Mouse (Mus musculus) bone marrow, adult 2 months (tissue): ENCODE measurements around the gene Rmnd5b. TPM values are rescaled to one million over a fixed set of nuclear protein-coding genes. Genes with fewer than 3 reads are reported as not detected.
"Not testable (repeated sequence)": the region's sequence is repeated elsewhere in the genome, so short reads cannot be mapped to it uniquely, and the experiment has no call there.

Source experiments
- H3K27ac ChIP-seq: fragments of 200-500 bp; 2 replicates; pipeline ENCODE4 v1.5.1; 2012; ENCODE audit warnings: low read depth, mild to moderate bottlenecking, control low read depth, inconsistent platforms, low read length; ENCODE audit not compliant: control insufficient read depth, poor library complexity, insufficient read depth
- H3K4me1 ChIP-seq: fragments of 200-500 bp; 2 replicates; pipeline ENCODE4 v1.6.1; 2011; ENCODE audit warnings: low read length; ENCODE audit not compliant: control insufficient read depth, insufficient read depth
- H3K4me3 ChIP-seq: fragments of 200-500 bp; replicated peaks from 2 replicates; pipeline ENCODE3; 2011; ENCODE audit warnings: mild to moderate bottlenecking, low read depth, low read length, control low read depth; ENCODE audit not compliant: control insufficient read depth
- CTCF ChIP-seq: fragments of 200-500 bp; IDR thresholded peaks from 2 replicates; pipeline ENCODE4 v1.5.1; 2011; ENCODE audit warnings: low read length, control low read depth; ENCODE audit not compliant: control insufficient read depth, insufficient read depth
- POLR2A ChIP-seq: fragments of 200-500 bp; IDR thresholded peaks from 2 replicates; pipeline ENCODE4 v1.6.1; 2011; ENCODE audit warnings: low read depth, mild to moderate bottlenecking, control low read depth, low read length, borderline replicate concordance; ENCODE audit not compliant: control insufficient read depth
- WGBS: fragments of 180-500 bp; shearing (Covaris S2); methylation state at CpG from one replicate; pipeline ENCODE4 v1.1.7; 2018; 5-methylcytosine and 5-hydroxymethylcytosine counted together
- polyA plus RNA-seq: library from polyadenylated mRNA; stranded (reverse); fragments of >200 nt; gene quantifications from 2 replicates; pipeline ENCODE4 v1.2.4, GENCODE M21; 2011; ENCODE audit warnings: low replicate concordance; ENCODE audit not compliant: missing spikeins, insufficient read depth, insufficient read length

Rmnd5b gene
- polyA plus RNA-seq, 1 experiment, result 19.3 TPM

DNA sequence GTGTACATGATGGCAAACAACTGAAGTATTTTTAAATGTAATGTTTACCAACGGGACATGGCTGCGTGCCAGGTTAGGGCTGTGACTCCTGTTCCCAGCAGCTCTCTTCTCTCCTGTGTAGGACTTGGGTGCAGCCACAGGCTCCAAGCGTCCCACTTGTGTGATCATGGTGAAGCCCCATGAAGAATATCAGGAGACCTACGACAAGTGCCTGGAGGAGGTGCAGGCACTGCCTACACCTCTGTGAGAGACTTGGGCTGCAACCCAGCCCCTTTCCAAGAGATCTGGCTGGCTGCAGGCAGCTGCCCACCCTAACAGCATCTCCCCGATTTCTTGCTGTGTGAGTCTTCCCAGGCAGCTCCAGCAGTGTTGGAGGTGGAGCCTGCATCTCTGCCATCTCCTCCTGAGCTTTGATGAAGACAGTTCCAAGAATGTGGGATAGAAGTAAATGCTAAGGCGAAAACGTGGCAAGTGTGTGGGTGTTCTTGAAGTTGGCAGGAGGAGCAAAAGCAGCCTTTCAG lies 12.7 kb downstream of the Rmnd5b start:
- Histone ChIP-seq H3K4me1 (peaks cover 3% of the 10 kb centered on the region), H3K27ac (no peak overlapping the region), H3K4me3 (no peak overlapping the region)
- WGBS, result 81% methylated on average over 7 of the region's 7 CpGs
- no peak for TF ChIP-seq POLR2A

DNA sequence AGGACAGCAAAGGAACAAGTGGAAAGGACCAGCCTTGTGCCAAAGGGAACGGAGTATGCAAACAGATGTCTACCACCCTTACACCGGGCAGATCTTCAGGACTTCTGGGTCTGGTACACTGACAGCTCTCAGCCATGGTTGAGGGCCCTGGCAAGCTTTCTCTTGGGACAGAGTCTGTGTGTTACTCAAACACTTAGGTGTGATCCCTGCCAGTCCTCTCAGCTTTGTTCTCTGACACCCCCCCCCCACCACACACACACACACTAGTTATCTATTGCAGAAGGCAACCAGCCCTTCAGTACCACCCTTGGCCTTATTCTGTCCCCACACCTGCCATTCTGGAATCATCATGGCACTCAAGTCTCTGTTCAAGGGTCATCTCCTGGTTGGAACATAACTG lies 13.9 kb downstream of the Rmnd5b start:
- TF ChIP-seq CTCF, result no peak
- no peak for TF ChIP-seq POLR2A
- Histone ChIP-seq H3K4me3 (no peak overlapping the region), H3K27ac (no peak overlapping the region), H3K4me1 (peaks cover 3% of the 10 kb centered on the region)
- 81% methylated on average over 2 of the region's 2 CpGs for WGBS

DNA sequence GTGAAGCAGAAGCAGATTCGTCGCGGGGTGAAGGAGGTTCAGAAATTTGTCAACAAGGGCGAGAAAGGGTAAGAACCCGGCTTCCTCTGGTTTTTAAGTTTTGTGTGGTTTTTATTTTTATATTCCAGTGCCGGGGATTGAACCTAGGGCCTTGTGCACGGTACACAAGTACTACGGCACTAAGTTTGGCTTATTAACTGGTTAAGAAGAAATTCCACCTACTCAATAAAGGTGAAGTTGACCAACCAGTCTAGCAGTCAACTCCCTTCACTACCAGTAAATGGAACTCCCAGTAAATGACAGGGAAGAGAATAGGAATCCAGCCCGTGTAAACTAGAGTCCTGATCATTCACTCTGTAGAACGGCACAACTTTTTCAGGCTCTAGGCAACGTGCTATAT lies 15.6 kb downstream of the Rmnd5b start:
- peak overlapping the region; percentile 64 for H3K27ac ChIP-seq
- H3K4me3 ChIP-seq, result peak overlapping the region; percentile 93
- WGBS, result under 1% methylated on average over 11 of the region's 11 CpGs
- peaks cover 4% of the 10 kb centered on the region for H3K4me1 ChIP-seq
- TF ChIP-seq CTCF (no peak), POLR2A (no peak)

DNA sequence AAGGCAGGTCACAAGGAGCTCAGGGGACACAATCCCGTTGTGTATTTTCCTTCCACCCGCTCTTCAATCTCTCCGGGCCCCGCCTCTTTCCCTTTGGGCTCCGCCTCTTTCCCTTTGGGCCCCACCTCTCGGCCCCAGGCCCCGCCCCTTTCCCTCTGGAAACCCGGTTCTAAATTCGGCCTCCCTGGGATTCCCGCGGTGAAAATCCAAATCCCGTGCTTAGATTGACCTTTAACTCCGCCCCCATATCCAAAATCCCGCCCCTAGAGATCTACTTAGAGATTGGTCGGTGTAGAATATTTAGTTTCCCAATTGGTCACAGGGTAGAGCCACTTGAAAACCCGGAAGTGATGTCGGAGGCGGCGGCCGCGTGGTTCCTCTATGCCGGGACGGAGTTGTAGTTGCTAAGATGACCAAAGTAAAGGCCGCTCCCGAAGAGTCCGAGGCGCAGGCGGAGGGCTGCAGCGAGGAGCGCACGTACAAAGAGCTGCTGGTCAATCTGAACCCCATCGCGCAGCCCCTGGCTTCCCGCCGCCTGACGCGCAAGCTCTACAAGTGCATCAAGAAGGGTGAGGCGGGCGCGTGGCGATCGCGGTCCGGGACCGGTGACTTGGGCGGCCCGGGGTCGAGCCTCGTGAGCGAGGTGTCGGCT lies 16.2 kb downstream of the Rmnd5b start, which contains the start of gene Nhp2:
Nhp2 (plus strand) TSS at position 327 of the 652 bp plus-strand sequence.
- H3K4me1 ChIP-seq, result peaks cover 4% of the 10 kb centered on the region

DNA sequence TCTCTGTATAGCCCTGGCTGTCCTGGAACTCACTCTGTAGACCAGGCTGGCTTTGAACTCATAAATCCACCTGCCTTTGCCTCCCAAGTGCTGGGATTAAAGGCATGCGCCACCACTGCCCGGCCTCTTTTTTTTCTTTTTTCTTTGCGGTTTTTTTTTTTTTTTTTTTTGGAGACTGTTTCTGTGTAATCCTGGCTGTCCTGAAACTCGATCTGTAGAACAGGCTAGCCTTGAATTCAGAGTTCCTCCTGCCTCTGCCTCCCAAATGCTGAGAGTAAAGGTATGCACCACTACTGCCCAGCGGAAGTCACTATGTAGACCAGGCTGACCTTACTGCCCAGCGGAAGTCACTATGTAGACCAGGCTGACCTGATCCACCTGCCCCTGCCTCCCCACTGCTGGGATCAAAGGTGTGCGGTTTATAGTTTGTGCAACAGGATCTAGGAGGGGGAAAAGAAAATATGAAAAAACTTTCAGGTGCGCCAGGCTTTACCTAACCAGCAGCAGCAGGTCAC lies 16.7 kb downstream of the Rmnd5b start:
- 23% methylated on average over 8 of the region's 8 CpGs for WGBS
- Histone ChIP-seq H3K27ac (peak overlapping the region; percentile 8; the same call in 1 of the 2 replicates), H3K4me1 (peaks cover 4% of the 10 kb centered on the region), H3K4me3 (peak overlapping the region; percentile 66)
- TF ChIP-seq POLR2A (no peak), CTCF (no peak)

More for the DNA sequence above, 16.2 kb downstream of the Rmnd5b start, which contains the start of gene Nhp2:
- H3K4me3 ChIP-seq, result peak within 1 kb of the TSS; percentile 93
- under 1% methylated on average over 51 of the region's 51 CpGs for WGBS
- peak within 1 kb of the TSS; percentile 64 for H3K27ac ChIP-seq
- TF ChIP-seq CTCF (no peak), POLR2A (no peak; the same call in 1 of the 2 replicates)

DNA sequence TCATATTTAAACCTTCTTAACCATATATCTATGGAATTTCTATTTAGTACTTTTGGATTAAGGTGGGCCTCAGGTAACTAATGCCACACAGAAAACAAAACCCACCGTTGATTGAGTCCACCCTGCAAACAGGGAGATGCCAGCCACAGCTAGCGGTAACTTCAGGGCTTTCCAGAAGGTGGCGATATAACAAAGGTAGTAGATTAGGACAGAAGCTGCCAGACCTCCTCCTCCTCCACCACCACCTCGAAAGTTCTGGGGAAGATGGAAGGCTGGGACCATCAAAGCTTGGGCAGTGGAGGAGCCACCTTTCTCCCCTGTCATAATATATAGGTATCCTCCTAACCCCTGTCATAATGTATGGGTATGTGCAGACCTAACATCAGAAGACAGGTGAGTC lies 18.0 kb downstream of the Rmnd5b start:
- Histone ChIP-seq H3K27ac (no peak overlapping the region), H3K4me3 (no peak overlapping the region), H3K4me1 (peaks cover 4% of the 10 kb centered on the region)
- WGBS, result under 1% methylated on average over 4 of the region's 4 CpGs
- TF ChIP-seq POLR2A, result no peak
- TF ChIP-seq CTCF, result peak; percentile 76

DNA sequence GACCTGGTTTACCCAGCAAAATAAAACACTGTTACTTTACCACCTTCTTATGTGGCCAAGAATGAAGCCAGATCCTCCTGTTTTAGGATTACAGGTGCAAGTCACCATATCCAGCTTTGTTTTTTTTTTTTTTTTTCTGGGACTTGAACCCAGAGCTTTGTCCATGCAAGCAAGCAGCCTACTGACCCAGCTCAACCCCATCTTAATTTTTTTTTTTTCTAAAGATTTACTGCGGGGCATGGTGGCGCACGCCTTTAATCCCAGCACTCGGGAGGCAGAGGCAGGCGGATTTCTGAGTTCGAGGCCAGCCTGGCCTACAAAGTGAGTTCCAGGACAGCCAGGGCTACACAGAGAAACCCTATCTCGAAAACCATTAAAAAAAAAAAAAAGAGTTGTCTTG lies 19.6 kb downstream of the Rmnd5b start:
- 85% methylated on average over 7 of the region's 7 CpGs for WGBS
- H3K4me1 ChIP-seq, H3K27ac ChIP-seq, H3K4me3 ChIP-seq: not testable (repeated sequence)

DNA sequence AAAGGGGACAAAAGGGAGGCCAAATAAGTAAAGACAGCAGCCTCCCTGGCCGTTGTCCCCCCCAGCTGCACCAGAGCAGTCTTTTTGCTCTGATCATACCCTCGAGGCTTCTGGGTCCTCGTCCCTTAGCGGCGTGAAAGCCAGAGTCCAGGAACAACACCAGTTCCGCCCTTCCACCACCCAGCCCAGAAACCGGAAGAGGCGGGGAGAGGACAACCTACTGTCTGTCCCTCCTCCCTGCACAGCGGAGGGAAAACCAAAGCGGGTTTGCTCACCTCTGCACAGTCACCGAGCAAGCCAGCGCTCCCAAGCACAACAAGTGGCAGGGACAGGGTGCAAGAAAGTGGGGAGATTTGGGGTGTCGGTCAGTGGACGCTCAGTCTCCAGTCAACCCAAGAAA lies 20.1 kb downstream of the Rmnd5b start:
- WGBS, result under 1% methylated on average over 14 of the region's 14 CpGs
- Histone ChIP-seq H3K4me1 (peaks cover 4% of the 10 kb centered on the region), H3K4me3 (peak overlapping the region; percentile 85)

More for the DNA sequence above, 20.1 kb downstream of the Rmnd5b start:
- peak; percentile 92 for TF ChIP-seq POLR2A
- TF ChIP-seq CTCF, result no peak
- H3K27ac ChIP-seq, result peak overlapping the region; percentile 86
